Mouse (Mus musculus) heart, embryonic 16.5 days (tissue): Measurements from ENCODE around the gene Abr. TPM values are rescaled to one million over a fixed set of nuclear protein-coding genes. Genes with fewer than 3 reads are reported as not detected.

Experiments
- ATAC-seq: fragments of 200-750 bp; cut with Nextera tagmentation; replicated peaks from 2 replicates; pipeline ENCODE4 v1.8.0; 2017; ENCODE audit warnings: moderate number of reproducible peaks; ENCODE audit not compliant: insufficient read depth, low FRiP score; ENCODE audit errors: extremely low read depth
- H3K27ac ChIP-seq: fragments of 300-500 bp; sonication (generic); 2 replicates; pipeline ENCODE4 v1.5.1; 2014; ENCODE audit warnings: mild to moderate bottlenecking, low read length, control low read depth, moderate library complexity
- H3K27me3 ChIP-seq: fragments of 300-500 bp; sonication (generic); 2 replicates; pipeline ENCODE4 v1.6.1; 2014; ENCODE audit warnings: low read length, mixed read lengths; ENCODE audit not compliant: control insufficient read depth, insufficient read depth
- H3K36me3 ChIP-seq: fragments of 300-500 bp; sonication (generic); 2 replicates; pipeline ENCODE4 v1.6.1; 2014; ENCODE audit not compliant: control insufficient read depth, insufficient read depth
- H3K4me1 ChIP-seq: fragments of 300-500 bp; sonication (generic); 2 replicates; pipeline ENCODE4 v1.6.1; 2014; ENCODE audit warnings: low read length, mixed read lengths; ENCODE audit not compliant: control insufficient read depth, insufficient read depth
- H3K4me2 ChIP-seq: fragments of 300-500 bp; sonication (generic); 2 replicates; pipeline ENCODE4 v1.6.1; 2014; ENCODE audit warnings: low read depth, mild to moderate bottlenecking, control low read depth, low read length
- H3K4me3 ChIP-seq: fragments of 300-500 bp; sonication (generic); 2 replicates; pipeline ENCODE4 v1.5.1; 2014; ENCODE audit warnings: mild to moderate bottlenecking, control low read depth, low read length
- H3K9ac ChIP-seq: fragments of 300-500 bp; sonication (generic); 2 replicates; pipeline ENCODE4 v1.6.1; 2014; ENCODE audit warnings: low read length, control low read depth
- H3K9me3 ChIP-seq: fragments of 300-500 bp; sonication (generic); replicated peaks from 2 replicates; pipeline ENCODE4 v1.6.1; 2016; ENCODE audit warnings: low read length; ENCODE audit not compliant: control insufficient read depth
- WGBS: fragments of 180-500 bp; shearing (Covaris S2); extraction: QIAGEN DNeasy Blood & Tissue Kit; methylation state at CpG from one replicate; pipeline ENCODE4 v1.1.7; 2014; 5-methylcytosine and 5-hydroxymethylcytosine counted together
- polyA plus RNA-seq: library from polyadenylated mRNA; unstranded; fragments of >200 nt; fragmentation: Nextera tagmentation; extraction: Ambion mirVana; gene quantifications from 2 replicates; pipeline ENCODE4 v1.2.1, GENCODE M21; 2015

Gene Abr
- polyA plus RNA-seq, 1 experiment from 2014 or later, result 21.0 TPM

DNA sequence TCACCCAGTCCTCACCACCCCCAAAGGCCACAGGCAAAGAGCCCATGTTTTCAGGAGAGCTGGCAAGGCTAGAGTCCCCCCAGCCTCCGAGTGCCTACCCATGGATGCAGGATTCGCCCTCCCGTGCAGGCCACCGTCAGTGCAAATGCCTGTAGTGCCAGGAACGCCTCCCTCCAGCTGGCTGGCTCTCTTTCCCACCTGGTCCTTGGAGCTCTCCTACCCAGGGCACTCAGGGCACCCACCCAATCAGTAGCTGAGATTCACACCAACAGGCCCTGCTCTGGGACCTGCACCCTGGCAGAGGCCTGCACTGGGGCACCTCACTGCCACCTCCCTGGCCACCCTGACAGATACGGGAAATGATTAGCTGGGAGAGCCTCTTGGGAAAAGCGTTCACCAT lies 90.1 kb downstream of the Abr start:
- Histone ChIP-seq H3K36me3 (no peaks in the 10 kb centered on the region), H3K9me3 (0 out of 2 replicates have a peak, but pooled peaks cover 2% of the 10 kb centered on the region), H3K4me2 (no peak overlapping the region), H3K9ac (no peak overlapping the region), H3K4me3 (no peak overlapping the region), H3K27me3 (no peaks in the 10 kb centered on the region), H3K4me1 (peaks cover 4% of the 10 kb centered on the region), H3K27ac (no peak overlapping the region)
- ATAC-seq, result no peak
- 86% methylated on average over 7 of the region's 7 CpGs for WGBS

- Histone ChIP-seq H3K9ac (no peak overlapping the region), H3K27ac (no peak overlapping the region), H3K27me3 (no peaks in the 10 kb centered on the region), H3K36me3 (no peaks in the 10 kb centered on the region), H3K4me3 (no peak overlapping the region), H3K4me1 (peaks cover 4% of the 10 kb centered on the region), H3K9me3 (0 out of 2 replicates have a peak, but pooled peaks cover 2% of the 10 kb centered on the region), H3K4me2 (no peak overlapping the region)
- no peak for ATAC-seq
- 40% methylated on average over 7 of the region's 7 CpGs for WGBS
These were observed 91.0 kb downstream of the Abr start for GRCm38 (mm10) chr11:76530966-76531678.

DNA sequence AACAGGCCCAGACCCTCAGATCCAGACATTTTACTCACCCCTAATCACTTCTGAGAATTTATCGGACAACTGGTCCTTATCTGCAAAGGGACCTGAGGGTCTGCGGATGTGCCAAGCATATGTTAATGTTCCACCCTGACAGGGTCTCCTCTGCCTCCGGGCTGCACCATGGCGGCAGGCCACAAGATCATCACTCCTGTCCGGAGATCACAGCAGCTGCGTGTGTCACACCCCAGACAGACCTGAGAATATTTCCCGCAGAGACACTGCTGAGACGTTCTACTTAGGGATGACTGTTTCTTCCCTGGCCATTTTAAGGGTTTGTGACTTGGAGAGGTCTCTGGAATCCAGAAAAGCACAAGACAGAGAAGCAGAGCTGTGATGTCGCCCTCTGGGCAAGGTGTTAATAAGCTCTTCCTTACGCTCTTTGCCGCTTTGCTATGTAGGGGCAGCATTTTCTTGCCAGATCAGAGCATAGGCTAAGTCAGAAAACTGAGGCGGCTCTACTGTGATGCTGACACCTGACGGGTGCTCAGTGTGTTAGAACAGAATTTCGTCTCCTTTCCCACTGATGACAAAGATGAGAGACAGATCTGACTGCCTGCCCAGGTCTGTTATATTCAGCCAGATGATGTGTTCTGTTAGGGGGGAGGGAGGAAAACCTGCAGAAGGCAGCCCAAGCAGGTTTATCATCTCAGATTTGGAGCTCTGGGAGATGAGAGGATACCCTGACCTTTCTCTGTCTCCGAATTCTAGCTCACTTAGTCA lies 91.8 kb downstream of the Abr start:
- H3K9ac ChIP-seq, result no peak overlapping the region
- H3K36me3 ChIP-seq, result no peaks in the 10 kb centered on the region
- no peak for ATAC-seq
- no peak overlapping the region for H3K4me3 ChIP-seq
- 63% methylated on average over 15 of the region's 15 CpGs for WGBS
- no peak overlapping the region for H3K4me2 ChIP-seq
- no peaks in the 10 kb centered on the region for H3K27me3 ChIP-seq
- no peak overlapping the region for H3K27ac ChIP-seq
- H3K4me1 ChIP-seq, result peaks cover 4% of the 10 kb centered on the region
- H3K9me3 ChIP-seq, result 0 out of 2 replicates have a peak, but pooled peaks cover 2% of the 10 kb centered on the region

DNA sequence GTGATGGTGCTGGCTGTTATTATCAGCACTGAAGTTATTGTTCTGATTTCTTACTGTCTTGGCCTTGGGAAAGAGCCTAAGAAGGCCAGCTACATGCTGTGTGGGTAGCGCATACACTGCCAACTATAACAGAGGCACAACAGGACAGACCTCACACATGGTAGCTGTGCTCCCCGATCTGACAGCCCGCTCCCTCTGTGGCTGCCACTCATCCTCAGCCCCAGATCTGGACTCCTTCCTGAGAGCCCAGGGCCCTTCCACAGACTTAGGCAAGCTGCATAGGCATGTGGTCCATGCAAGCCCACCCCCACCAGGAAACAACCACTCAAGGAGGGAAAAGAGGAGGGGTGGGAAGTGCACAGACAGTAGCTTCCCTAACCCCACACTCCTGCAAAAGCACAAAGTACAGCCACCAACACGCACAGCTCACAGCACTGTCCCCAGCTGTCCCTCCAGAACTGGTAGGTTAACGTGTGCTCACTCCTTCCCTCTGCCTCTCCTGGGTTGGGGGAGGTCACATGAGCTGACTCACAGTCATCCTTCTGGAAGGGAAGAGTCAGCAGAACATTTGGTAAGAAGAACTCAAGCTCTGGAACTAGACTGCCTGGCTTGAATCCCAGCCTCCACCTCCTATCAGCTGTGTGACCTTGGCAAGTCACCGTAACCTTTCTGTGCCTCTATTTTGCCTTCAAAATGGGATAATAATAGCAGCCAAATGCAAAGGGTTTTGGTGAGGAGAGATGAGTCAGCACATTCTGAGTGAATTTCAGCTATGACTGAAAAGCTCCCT lies 92.6 kb downstream of the Abr start:
- H3K27ac ChIP-seq, result no peak overlapping the region
- 0 out of 2 replicates have a peak, but pooled peaks cover 2% of the 10 kb centered on the region for H3K9me3 ChIP-seq
- no peak; the same call in 1 of the 2 replicates for ATAC-seq
- H3K27me3 ChIP-seq, result no peaks in the 10 kb centered on the region
- H3K9ac ChIP-seq, result no peak overlapping the region
- no peak overlapping the region for H3K4me2 ChIP-seq
- H3K4me3 ChIP-seq, result no peak overlapping the region
- peaks cover 4% of the 10 kb centered on the region for H3K4me1 ChIP-seq
- 62% methylated on average over 6 of the region's 6 CpGs for WGBS
- H3K36me3 ChIP-seq, result no peaks in the 10 kb centered on the region

DNA sequence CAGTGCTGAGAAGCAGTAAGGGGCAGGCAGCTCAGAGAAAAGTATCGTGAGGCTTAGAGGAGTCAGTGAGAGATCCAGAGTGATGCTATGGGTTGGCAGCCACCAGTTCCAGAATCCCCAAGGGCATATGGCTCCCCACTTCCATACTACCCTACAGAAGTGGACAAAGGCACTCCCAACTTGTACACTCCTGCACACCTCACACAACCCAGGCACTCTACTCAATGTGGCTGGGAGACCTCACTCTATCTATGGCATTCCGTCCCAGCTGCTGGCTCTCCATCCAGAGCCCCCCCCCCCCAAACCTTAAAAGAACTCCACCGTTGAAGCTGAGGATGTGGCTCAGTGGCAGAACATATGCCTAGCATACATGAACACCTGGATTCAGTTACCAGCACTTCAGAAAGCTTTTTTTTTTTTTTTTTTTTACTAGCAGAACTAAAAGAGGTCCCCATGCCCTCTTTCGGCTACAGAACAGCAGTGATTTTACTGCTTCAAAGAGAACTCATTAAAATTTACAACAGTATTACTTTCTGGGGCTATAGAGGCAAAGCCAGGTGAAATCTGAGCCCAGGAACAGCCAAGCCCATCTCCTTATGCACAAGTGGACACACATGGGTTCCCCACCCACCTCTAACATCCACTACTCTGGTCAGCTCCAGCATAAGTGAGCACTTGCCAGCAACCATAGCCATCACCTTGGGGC lies 96.3 kb downstream of the Abr start:
- Histone ChIP-seq H3K27me3 (no peaks in the 10 kb centered on the region), H3K27ac (no peak overlapping the region), H3K4me3 (no peak overlapping the region), H3K9me3 (no peaks in the 10 kb centered on the region), H3K9ac (no peak overlapping the region), H3K4me1 (peaks cover 11% of the 10 kb centered on the region), H3K36me3 (no peaks in the 10 kb centered on the region), H3K4me2 (no peak overlapping the region)
- 80% methylated on average over 4 of the region's 4 CpGs for WGBS
- ATAC-seq, result no peak

DNA sequence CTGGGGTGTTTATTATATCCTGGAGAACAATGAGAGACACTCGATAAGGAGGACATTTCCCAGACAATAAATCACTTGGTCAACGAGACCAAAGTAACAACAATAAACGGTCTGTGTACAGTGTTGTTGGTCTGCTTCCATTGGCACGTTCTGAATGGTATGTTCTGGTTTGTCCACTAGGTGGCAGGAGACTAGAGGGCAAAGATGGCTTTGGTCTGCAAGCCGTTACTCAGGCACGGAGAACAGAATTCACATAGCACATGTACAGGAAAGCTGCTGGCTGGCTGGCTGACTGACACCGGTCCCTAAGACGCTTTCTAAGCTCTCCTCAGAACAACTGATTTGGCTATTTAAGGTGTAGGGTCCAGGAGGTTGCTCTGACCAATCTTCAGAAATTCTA lies 97.2 kb downstream of the Abr start:
- Histone ChIP-seq H3K27ac (no peak overlapping the region), H3K9me3 (no peaks in the 10 kb centered on the region), H3K4me2 (no peak overlapping the region), H3K4me1 (peaks cover 11% of the 10 kb centered on the region), H3K4me3 (no peak overlapping the region), H3K36me3 (no peaks in the 10 kb centered on the region), H3K27me3 (no peaks in the 10 kb centered on the region), H3K9ac (no peak overlapping the region)
- no peak; the same call in 1 of the 2 replicates for ATAC-seq
- 12% methylated on average over 8 of the region's 8 CpGs for WGBS

DNA sequence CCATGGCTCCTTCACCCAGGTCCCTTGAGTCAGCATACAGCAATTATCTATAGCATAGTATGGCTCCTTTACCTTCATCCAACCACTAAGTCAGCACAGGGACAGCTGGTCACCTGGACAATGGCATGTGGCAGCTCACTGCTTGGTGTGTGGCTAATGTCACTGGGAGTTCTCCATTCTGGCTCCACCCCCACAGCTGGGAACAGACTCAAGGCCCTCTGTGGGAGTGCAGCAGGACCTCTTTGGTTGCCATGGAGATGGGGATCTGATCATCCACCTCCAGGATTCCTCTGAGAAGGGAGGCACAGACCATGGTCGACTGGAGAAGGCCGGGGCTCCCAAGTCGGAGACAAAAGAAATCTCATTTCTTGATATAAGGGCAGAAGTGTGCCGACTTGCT lies 98.8 kb downstream of the Abr start:
- WGBS, result 35% methylated on average over 4 of the region's 4 CpGs
- no peaks in the 10 kb centered on the region for H3K27me3 ChIP-seq
- peaks cover 7% of the 10 kb centered on the region for H3K4me1 ChIP-seq
- H3K4me2 ChIP-seq, result no peak overlapping the region
- no peak overlapping the region for H3K9ac ChIP-seq
- ATAC-seq, result no peak
- H3K36me3 ChIP-seq, result no peaks in the 10 kb centered on the region
- H3K4me3 ChIP-seq, result no peak overlapping the region
- H3K27ac ChIP-seq, result no peak overlapping the region
- H3K9me3 ChIP-seq, result no peaks in the 10 kb centered on the region

DNA sequence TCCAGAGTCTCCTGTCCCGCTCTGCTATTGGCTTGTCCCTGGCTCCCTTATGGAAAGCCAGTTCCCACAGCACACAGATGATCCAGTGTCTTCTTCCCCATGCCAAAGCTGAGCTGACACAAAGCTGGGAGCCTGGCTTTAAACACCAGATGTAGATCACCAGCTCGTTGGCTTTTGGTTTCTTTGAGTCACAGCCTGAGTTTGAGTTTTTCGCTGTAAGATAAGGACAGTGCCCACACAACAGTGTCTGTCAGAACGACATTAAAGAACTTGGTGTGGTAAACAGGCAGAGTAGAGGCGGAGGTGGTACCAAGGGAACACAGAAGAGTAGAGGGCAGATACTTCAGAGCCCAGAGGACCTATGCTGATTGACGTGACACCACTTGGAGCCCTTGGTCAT lies 101.2 kb downstream of the Abr start:
- H3K4me3 ChIP-seq, result no peak overlapping the region
- H3K9me3 ChIP-seq, result no peaks in the 10 kb centered on the region
- 81% methylated on average over 6 of the region's 6 CpGs for WGBS
- H3K4me2 ChIP-seq, result no peak overlapping the region
- H3K9ac ChIP-seq, result no peak overlapping the region
- no peaks in the 10 kb centered on the region for H3K36me3 ChIP-seq
- no peak overlapping the region for H3K27ac ChIP-seq
- peaks cover 7% of the 10 kb centered on the region for H3K4me1 ChIP-seq
- no peak for ATAC-seq
- no peaks in the 10 kb centered on the region for H3K27me3 ChIP-seq
